Mouse (Mus musculus) stomach, postnatal 0 days (tissue): ENCODE results near the gene Abcb1a.
"Not testable (repeated sequence)": the region's sequence is repeated elsewhere in the genome, so short reads cannot be mapped to it uniquely, and the experiment has no call there.

ENCODE experiments used
- CTCF ChIP-seq: IDR thresholded peaks from 2 replicates; pipeline ENCODE4 v1.5.1; 2016; ENCODE audit warnings: antibody characterized with exemption, low read depth, mild to moderate bottlenecking, moderate library complexity
- EP300 ChIP-seq: optimal IDR thresholded peaks from 2 replicates; pipeline ENCODE3; 2016; ENCODE audit warnings: antibody characterized with exemption

- not testable (repeated sequence) for TF ChIP-seq CTCF, EP300
Measured at GRCm38 (mm10) chr5:8747244-8747643, 87.4 kb downstream of the Abcb1a start.
